Mouse (Mus musculus) heart, adult 2 months (tissue): ENCODE data around the gene Tomm40. TPM values are rescaled to one million over a fixed set of nuclear protein-coding genes. Genes with fewer than 3 reads are reported as not detected.
A peak's percentile ranks its signal among the peaks of the same experiment; 100 is the strongest.

ENCODE experiments used
- DNase-seq, 2 experiments: peaks; one replicate each; pipeline ENCODE4 v3.0.0; 2021
- H3K27ac ChIP-seq: fragments of 200-600 bp; 2 replicates; pipeline ENCODE4 v1.8.1; 2022
- H3K27me3 ChIP-seq: fragments of 200-500 bp; 2 replicates; pipeline ENCODE4 v1.6.1; 2012; ENCODE audit warnings: mild to moderate bottlenecking, low read length, inconsistent platforms, mixed read lengths; ENCODE audit not compliant: control insufficient read depth, insufficient read depth
- H3K36me3 ChIP-seq: fragments of 200-500 bp; 2 replicates; pipeline ENCODE4 v1.6.1; 2012; ENCODE audit warnings: low read length, inconsistent platforms; ENCODE audit not compliant: control insufficient read depth, insufficient read depth
- H3K4me1 ChIP-seq: fragments of 200-500 bp; 2 replicates; pipeline ENCODE4 v1.6.1; 2011; ENCODE audit warnings: low read length; ENCODE audit not compliant: control insufficient read depth, insufficient read depth
- H3K4me3 ChIP-seq: fragments of 200-600 bp; 2 replicates; pipeline ENCODE4 v1.8.1; 2022
- H3K79me2 ChIP-seq: fragments of 200-500 bp; replicated peaks from 2 replicates; pipeline ENCODE4 v1.6.1; 2012; ENCODE audit warnings: mild to moderate bottlenecking, inconsistent platforms, low read length, moderate library complexity, mixed read lengths; ENCODE audit not compliant: control insufficient read depth, insufficient read depth
- H3K9ac ChIP-seq: fragments of 200-500 bp; 2 replicates; pipeline ENCODE4 v1.6.1; 2012; ENCODE audit warnings: low read depth, mild to moderate bottlenecking, control low read depth, inconsistent platforms, low read length, mixed read lengths
- CTCF ChIP-seq: fragments of 200-600 bp; IDR thresholded peaks from 2 replicates; pipeline ENCODE4 v1.8.1; 2022; ENCODE audit warnings: antibody characterized with exemption, mild to moderate bottlenecking, moderate library complexity
- EP300 ChIP-seq: fragments of 200-500 bp; IDR thresholded peaks from 2 replicates; pipeline ENCODE4 v1.6.1; 2011; ENCODE audit warnings: low read depth, low read length, control low read depth; ENCODE audit not compliant: insufficient read depth
- POLR2A ChIP-seq: fragments of 200-500 bp; IDR thresholded peaks from 2 replicates; pipeline ENCODE4 v1.6.1; 2011; ENCODE audit warnings: mild to moderate bottlenecking, low read depth, low read length, control low read depth; ENCODE audit not compliant: insufficient read depth
- WGBS: fragments of 180-500 bp; shearing (Covaris S2); methylation state at CpG from one replicate; pipeline ENCODE4 v1.1.7; 2018; 5-methylcytosine and 5-hydroxymethylcytosine counted together
- intact Hi-C: fragments of 180-260 bp; cut with DNase I; formaldehyde crosslinking; loops from one replicate; pipeline ENCODE4 v1.15.1; 2025
- long read RNA-seq: library from polyadenylated mRNA; stranded (forward); transcript quantifications from one replicate; pipeline ENCODE4 v2.0.0, GENCODE M21; 2021
- polyA plus RNA-seq: library from polyadenylated mRNA; depleted of rRNA; stranded (reverse); fragments of >200 nt; gene quantifications from 2 replicates; pipeline ENCODE4 v1.2.3, GENCODE M21; 2012; rRNA removed
- total RNA-seq, 2 experiments: library from RNA; stranded (reverse); gene quantifications; 2 replicates each; pipeline ENCODE4 v1.2.3; 2021

Tomm40 gene
- 10 to 100 TPM; 92.7 to 98.2 TPM for total RNA-seq
- polyA plus RNA-seq = 81.9 and 91.2 TPM in 2 replicates
- long read RNA-seq, transcript Tomm40-202 (10 exons, 1,577 nt) = major isoform, 154 of 188 reads
- long read RNA-seq, transcript Tomm40-201 (9 exons, 1,646 nt) = minor isoform, 16 of 188 reads
- long read RNA-seq, partial matches to known transcripts = 4 of 188 reads
- long read RNA-seq, other reads (novel, unspliced or antisense) = 14 of 188 reads

DNA sequence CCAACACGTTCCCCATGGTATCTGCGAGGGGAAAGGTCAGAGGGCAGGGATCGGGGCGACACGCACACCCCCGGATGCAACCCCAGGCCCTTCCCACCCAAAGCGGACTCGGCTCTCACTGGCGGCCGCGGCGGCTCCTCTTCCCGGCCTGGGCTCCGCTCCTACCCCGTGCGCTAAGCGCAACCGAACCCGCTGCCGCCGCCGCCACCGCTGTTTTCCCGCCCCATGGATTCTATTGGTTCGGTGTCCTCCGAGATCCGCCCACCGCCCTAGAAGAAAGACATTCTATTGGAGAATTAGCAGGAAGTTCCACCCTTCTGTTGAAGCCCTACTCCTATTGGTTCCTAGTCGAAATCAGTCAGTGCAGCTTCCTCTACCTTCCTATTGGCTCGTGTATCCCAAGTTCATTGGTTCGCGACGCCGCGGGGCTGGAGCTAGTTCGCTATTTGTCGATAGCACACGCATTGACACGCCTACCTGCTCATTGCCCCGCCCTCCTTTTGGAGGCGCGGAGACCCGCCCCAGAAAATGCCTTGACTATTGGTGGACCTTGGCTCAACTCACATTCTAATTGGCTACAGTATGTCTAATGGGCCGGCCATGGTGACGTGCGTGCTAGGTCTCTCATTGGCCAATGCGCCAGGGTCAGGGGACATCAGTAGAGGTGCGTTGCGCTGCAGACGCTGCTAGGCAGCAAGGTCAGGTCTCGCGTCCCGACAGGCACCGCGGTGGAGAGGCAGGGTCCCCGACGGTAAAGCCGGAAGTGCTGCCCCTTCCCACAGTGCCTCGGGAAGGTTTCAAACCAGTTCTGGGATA, at the start of gene Tomm40:
Gene Tomm40 (minus strand): TSS at position 200 of the 816 bp plus-strand sequence.
- peak within 1 kb of the TSS; percentile 91 for H3K27ac ChIP-seq
- H3K79me2 ChIP-seq = no peaks in the 10 kb centered on the region
- TF ChIP-seq EP300 = no peak
- TF ChIP-seq POLR2A = peak; percentile 71
- no peak for TF ChIP-seq CTCF
- peak within 1 kb of the TSS; percentile 83 for H3K9ac ChIP-seq
- peak within 1 kb of the TSS; percentile 82 for H3K4me3 ChIP-seq
- intact Hi-C loops = loop anchor here (1.0 kb wide), 1 partner anchor 34 kb away; no protein-coding TSS in a partner anchor
- under 1% methylated on average over 59 of the region's 59 CpGs for WGBS
- H3K27me3 ChIP-seq = no peaks in the 10 kb centered on the region
- no peaks in the 10 kb centered on the region for H3K36me3 ChIP-seq
- peaks cover 2% of the 10 kb centered on the region for H3K4me1 ChIP-seq
- DNase-seq = peak; percentile 96 to 99

DNA sequence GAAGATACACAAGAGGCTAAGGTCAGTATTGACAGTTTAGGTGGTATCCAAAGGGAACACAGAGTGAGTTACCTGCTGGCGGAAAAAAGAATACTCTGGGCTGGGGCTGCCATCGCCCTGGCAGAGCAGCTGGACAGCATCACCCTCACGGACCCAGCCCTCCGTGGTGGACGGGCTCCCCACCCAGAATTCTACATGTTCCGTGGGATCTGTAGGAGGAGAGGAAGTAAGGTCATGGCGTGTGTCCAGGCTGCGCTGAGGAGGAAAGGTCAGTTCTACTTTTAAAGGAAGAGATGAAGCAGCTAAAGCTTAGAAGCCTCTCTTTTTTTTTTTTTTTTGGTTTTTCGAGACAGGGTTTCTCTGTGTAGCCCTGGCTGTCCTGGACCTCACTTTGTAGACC, 49.3 kb upstream of the Tomm40 start:
- Histone ChIP-seq H3K79me2 (no peaks in the 10 kb centered on the region; the same call in 1 of the 2 replicates), H3K9ac (no peak overlapping the region), H3K27me3 (no peaks in the 10 kb centered on the region), H3K4me3 (no peak overlapping the region), H3K27ac (peak overlapping the region; percentile 69), H3K36me3 (peaks cover 12% of the 10 kb centered on the region), H3K4me1 (peaks cover 17% of the 10 kb centered on the region)
- peak in 1 of 2 experiments; percentile 52 for DNase-seq
- WGBS = 46% methylated on average over 9 of the region's 9 CpGs
- TF ChIP-seq EP300 (no peak), CTCF (no peak), POLR2A (no peak)
- intact Hi-C loops = no loop called here

DNA sequence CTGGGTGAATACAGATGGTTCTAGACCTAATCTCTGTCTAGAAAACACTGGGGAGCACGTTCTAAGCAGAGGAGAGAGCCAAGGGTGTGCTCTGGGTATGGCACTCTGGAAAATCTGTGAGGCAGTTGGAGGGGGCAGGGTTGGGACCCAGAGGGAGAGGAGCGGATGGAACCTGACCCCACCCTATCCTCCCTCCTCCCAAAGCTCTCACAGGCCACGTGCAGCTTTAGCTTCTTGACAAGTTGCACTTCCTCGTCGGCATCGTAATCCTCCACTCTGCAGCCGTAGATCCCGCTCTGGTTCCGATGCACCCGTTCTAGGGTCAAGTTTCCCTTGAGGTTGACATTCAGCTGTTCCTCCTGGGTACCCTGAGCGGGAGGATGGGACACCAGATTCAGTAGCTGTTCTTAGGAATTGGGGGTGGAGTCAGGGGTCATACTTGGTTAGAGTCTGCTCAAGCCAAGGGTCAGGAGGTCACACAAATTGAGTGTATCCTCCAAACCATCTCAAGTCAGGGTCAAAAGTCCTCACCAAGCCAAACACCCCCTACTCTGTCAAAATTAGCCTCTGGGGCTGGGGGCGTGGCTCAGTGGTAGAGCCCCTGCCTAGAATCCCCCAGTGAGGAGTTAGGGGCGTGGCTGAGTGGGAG, 48.7 kb upstream of the Tomm40 start:
- H3K9ac ChIP-seq = no peak overlapping the region
- peak; percentile 70; the same call in 1 of the 2 replicates for TF ChIP-seq EP300
- TF ChIP-seq POLR2A = no peak
- WGBS = 45% methylated on average over 13 of the region's 13 CpGs
- peaks cover 15% of the 10 kb centered on the region for H3K36me3 ChIP-seq
- peak; percentile 52 to 67 for DNase-seq
- peak overlapping the region; percentile 69 for H3K27ac ChIP-seq
- intact Hi-C loops = no loop called here
- H3K4me3 ChIP-seq = no peak overlapping the region
- no peaks in the 10 kb centered on the region for H3K27me3 ChIP-seq
- H3K4me1 ChIP-seq = peaks cover 17% of the 10 kb centered on the region
- H3K79me2 ChIP-seq = no peaks in the 10 kb centered on the region; the same call in 1 of the 2 replicates

DNA sequence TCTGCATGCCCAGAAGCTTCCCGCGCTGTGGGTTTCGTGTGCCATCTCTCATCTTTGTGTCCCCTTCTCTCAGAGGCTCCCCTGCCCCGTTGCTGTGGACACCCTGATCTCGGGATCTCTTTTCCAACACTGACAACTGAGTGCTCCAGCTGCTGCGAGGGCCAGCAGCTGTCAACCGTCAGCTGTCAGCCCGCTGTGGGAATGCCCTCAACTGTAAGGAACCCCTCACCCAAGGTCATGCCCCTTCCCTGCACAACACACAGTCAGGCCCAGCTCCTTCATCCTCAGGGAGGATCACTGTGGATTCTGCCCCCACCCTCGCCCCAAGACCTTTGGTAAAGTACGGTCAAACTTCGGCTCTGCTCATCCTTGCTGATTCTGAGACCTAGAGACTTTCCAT, 47.0 kb upstream of the Tomm40 start:
- H3K4me1 ChIP-seq = peaks cover 13% of the 10 kb centered on the region
- no peak for DNase-seq
- H3K79me2 ChIP-seq = no peaks in the 10 kb centered on the region; the same call in 1 of the 2 replicates
- no peak for TF ChIP-seq EP300
- TF ChIP-seq POLR2A = no peak
- TF ChIP-seq CTCF = no peak
- no peak overlapping the region for H3K9ac ChIP-seq
- 66% methylated on average over 11 of the region's 11 CpGs for WGBS
- intact Hi-C loops = no loop called here
- peaks cover 15% of the 10 kb centered on the region for H3K36me3 ChIP-seq
- no peak overlapping the region; the same call in 1 of the 2 replicates for H3K27ac ChIP-seq
- no peak overlapping the region for H3K4me3 ChIP-seq
- no peaks in the 10 kb centered on the region for H3K27me3 ChIP-seq

GRCm38 (mm10) chr7:19760021-19760420, 44.8 kb upstream of the Tomm40 start:
- intact Hi-C loops = no loop called here
- H3K27ac ChIP-seq = peak overlapping the region; percentile 62
- no peaks in the 10 kb centered on the region for H3K27me3 ChIP-seq
- no peaks in the 10 kb centered on the region for H3K79me2 ChIP-seq
- peaks cover 20% of the 10 kb centered on the region for H3K36me3 ChIP-seq
- no peak overlapping the region for H3K4me3 ChIP-seq
- peak; percentile 44 to 52 for DNase-seq
- TF ChIP-seq POLR2A (0 out of 2 replicates have a peak, but pooled peaks have one; percentile 47), EP300 (peak; percentile 26; the same call in 1 of the 2 replicates), CTCF (0 out of 2 replicates have a peak, but pooled peaks have one; percentile 3)
- peaks cover 22% of the 10 kb centered on the region for H3K4me1 ChIP-seq
- 34% methylated on average over 13 of the region's 13 CpGs for WGBS
- H3K9ac ChIP-seq = peak overlapping the region; percentile 44
